Mouse (Mus musculus) cerebellum, adult 2 months (tissue): ENCODE measurements around the gene Preb.
A peak's percentile ranks its signal among the peaks of the same experiment; 100 is the strongest.

ENCODE experiments used
- CTCF ChIP-seq: fragments of 200-500 bp; IDR thresholded peaks from 2 replicates; pipeline ENCODE4 v1.5.1; 2011; ENCODE audit warnings: low read depth, mild to moderate bottlenecking, control low read depth, low read length, moderate library complexity, borderline replicate concordance; ENCODE audit not compliant: insufficient read depth
- POLR2A ChIP-seq: fragments of 200-500 bp; IDR thresholded peaks from 2 replicates; pipeline ENCODE4 v1.6.1; 2011; ENCODE audit warnings: low read length, control low read depth, borderline replicate concordance; ENCODE audit not compliant: insufficient read depth

DNA sequence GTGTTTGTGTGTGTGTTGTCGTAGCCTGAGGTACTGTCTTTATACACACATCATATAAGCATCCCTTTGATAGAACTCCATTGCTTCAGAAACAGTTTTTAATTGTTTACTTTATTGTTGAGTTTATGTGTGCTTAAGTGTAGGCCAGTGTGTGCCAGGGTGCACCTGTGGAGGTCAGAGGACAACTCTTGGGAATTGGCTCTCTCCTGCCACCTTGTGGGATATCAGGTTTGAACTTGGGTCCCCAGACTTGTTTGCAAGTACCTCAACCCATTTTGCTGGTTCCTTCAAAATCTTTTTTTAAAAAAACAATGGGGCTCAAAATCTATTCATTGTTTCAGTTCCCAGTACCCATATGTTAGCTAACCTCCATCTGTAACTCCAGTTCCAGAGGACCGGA is 17.2 kb downstream of the Preb start:
- TF ChIP-seq CTCF (peak; percentile 33; the same call in 1 of the 2 replicates), POLR2A (no peak)
